Mouse (Mus musculus): ENCODE measurements around the gene Gm4353. TPM values are rescaled to one million over a fixed set of nuclear protein-coding genes. Genes with fewer than 3 reads are reported as not detected.

Gm4353 gene
- polyA plus RNA-seq, 1 experiment from 2014 or later: 0.41 TPM

DNA sequence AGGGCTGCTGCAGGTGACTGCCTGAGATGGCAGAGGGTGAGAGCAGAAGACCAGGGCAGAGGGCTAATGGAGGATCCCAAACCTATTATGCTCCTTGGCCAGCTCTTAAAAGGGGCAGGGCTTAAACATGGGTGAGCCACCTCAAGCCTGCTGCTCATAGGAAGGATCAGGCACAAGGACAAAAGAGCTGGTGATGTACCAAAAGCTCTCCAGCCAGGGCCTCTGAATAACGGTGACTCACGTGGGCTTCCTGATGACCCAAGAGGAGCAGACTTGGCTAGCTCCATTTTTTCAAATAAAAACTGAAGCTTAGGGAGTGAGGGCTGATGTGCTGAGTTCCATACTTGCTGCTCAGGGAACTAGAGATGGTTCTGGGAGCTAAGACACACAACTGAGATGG, 31.6 kb upstream of the Gm4353 start:
- no peak for ATAC-seq (ENCODE audit: low FRiP score)
- WGBS: 88% methylated on average over 2 of the region's 2 CpGs
- H3K4me1 ChIP-seq: peaks cover 4% of the 10 kb centered on the region
- 0 out of 2 replicates have a peak, but pooled peaks cover 4% of the 10 kb centered on the region for H3K9me3 ChIP-seq (replicated peaks)
- H3K9ac ChIP-seq: no peak overlapping the region
- no peaks in the 10 kb centered on the region for H3K27me3 ChIP-seq
- no peak overlapping the region for H3K4me3 ChIP-seq
- H3K36me3 ChIP-seq: no peaks in the 10 kb centered on the region
- no peak overlapping the region for H3K4me2 ChIP-seq (replicated peaks)
- no peak overlapping the region for H3K27ac ChIP-seq

DNA sequence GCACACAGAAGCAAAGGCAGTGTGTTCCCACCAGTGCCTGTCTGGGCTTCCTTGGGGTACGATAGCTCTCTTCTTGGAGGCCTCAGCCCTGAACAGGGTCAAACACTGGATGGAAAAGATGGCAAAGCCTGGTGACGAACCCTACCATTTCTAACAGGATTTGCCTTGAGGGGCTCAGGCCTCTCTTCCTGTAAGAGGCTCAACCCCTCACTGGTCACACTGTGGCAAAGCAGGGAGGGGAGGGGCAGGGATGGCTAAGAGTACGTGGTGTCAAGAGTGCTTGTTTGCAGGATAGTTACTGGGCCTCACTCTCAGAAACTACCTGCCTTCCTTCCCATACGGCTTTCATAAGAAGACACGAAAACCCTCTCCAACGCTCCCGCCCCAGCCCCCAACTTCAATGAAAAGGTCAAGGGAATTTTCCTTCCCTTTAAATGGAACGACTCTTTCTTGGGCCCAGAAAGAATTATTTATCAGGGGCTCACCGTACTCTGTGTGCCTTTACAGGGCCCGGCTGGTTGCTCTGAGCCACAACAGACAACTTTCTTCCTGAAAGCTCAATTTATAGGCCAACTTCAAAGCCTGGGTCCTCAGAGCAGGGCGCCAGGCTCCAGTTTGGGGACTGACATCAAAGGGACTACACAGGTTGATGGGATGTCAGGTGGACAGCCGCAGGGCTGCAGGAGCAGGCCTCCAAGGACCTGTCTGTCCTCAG, 30.9 kb upstream of the Gm4353 start:
- H3K4me3 ChIP-seq: no peak overlapping the region
- peaks cover 4% of the 10 kb centered on the region; the same call in 1 of the 2 replicates for H3K4me1 ChIP-seq
- 0 out of 2 replicates have a peak, but pooled peaks cover 4% of the 10 kb centered on the region for H3K9me3 ChIP-seq (replicated peaks)
- no peak overlapping the region for H3K27ac ChIP-seq
- H3K27me3 ChIP-seq: no peaks in the 10 kb centered on the region
- no peak overlapping the region for H3K9ac ChIP-seq
- no peak overlapping the region for H3K4me2 ChIP-seq (replicated peaks)
- ATAC-seq (ENCODE audit: low FRiP score): no peak
- no peaks in the 10 kb centered on the region for H3K36me3 ChIP-seq
- 79% methylated on average over 12 of the region's 12 CpGs for WGBS

GRCm38 (mm10) chr7:116111546-116111945, 27.1 kb upstream of the Gm4353 start:
- 91% methylated on average over 6 of the region's 6 CpGs for WGBS
- Histone ChIP-seq H3K9me3 (replicated peaks) (no peaks in the 10 kb centered on the region), H3K27me3 (no peaks in the 10 kb centered on the region), H3K27ac (no peak overlapping the region), H3K4me3 (no peak overlapping the region), H3K36me3 (peaks cover 3% of the 10 kb centered on the region; the same call in 1 of the 2 replicates), H3K9ac (no peak overlapping the region), H3K4me1 (no peaks in the 10 kb centered on the region), H3K4me2 (replicated peaks) (no peak overlapping the region)
- ATAC-seq (ENCODE audit: low FRiP score): no peak

GRCm38 (mm10) chr7:116110661-116111060, 26.2 kb upstream of the Gm4353 start:
- no peak overlapping the region for H3K27ac ChIP-seq
- ATAC-seq (ENCODE audit: low FRiP score): no peak
- H3K36me3 ChIP-seq: peaks cover 12% of the 10 kb centered on the region
- H3K9ac ChIP-seq: no peak overlapping the region
- H3K9me3 ChIP-seq (replicated peaks): no peaks in the 10 kb centered on the region
- H3K27me3 ChIP-seq: no peaks in the 10 kb centered on the region
- WGBS: 79% methylated on average over 3 of the region's 3 CpGs
- H3K4me1 ChIP-seq: no peaks in the 10 kb centered on the region
- no peak overlapping the region for H3K4me2 ChIP-seq (replicated peaks)
- H3K4me3 ChIP-seq: no peak overlapping the region

DNA sequence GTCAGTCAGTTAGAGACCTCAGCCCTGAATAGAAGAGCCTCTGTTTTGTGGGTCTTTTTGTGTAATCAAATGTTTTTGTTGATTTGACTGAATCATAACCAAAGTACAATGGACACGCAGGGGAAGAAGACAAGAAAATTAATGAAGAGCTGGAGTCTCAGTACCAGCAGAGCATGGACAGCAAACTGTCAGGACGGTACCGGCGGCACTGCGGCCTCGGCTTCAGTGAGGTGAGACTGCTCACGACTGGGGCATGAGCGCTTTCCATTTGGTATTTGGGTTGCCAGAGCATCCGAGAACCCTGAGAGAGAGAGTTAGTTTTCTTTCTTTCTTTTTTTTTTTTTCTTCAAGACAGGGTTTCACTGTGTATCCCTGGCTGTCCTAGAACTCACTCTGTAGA, 18.7 kb upstream of the Gm4353 start:
- Histone ChIP-seq H3K27me3 (no peaks in the 10 kb centered on the region), H3K27ac (no peak overlapping the region), H3K4me2 (replicated peaks) (no peak overlapping the region), H3K4me3 (no peak overlapping the region), H3K9me3 (replicated peaks) (no peaks in the 10 kb centered on the region), H3K9ac (no peak overlapping the region), H3K36me3 (peaks cover 54% of the 10 kb centered on the region), H3K4me1 (0 out of 2 replicates have a peak, but pooled peaks cover 3% of the 10 kb centered on the region)
- ATAC-seq (ENCODE audit: low FRiP score): no peak
- WGBS: 96% methylated on average over 9 of the region's 9 CpGs

DNA sequence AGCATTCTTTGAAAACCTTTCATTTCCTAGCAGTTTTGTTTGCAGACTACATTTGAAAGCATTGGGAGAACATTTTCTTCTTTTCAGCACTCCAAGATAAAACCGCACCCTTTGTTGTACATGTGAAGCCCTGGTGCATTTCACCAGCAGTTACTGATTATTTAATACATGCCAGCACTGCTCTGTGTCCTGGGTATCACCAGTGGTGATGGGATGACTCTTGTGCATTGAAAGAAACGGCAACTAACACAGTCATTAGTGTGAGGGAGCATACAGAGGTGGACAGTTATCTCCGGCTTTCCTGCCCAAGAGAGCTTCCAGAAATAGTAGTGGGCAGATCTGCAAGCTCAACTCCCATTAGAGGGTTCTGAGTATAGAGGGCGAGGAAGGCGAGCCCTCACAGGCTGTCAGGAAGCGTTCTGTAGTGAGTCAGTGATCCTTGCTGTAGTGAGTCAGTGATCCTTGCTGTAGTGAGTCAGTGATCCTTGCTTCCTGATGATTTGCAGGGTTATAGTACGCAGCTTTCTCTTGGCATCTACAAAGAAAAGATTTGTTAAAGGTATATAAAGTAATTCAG, 15.6 kb upstream of the Gm4353 start:
- Histone ChIP-seq H3K9ac (no peak overlapping the region), H3K4me1 (peaks cover 10% of the 10 kb centered on the region), H3K4me3 (no peak overlapping the region), H3K4me2 (replicated peaks) (no peak overlapping the region), H3K36me3 (peaks cover 36% of the 10 kb centered on the region), H3K27ac (no peak overlapping the region), H3K9me3 (replicated peaks) (no peaks in the 10 kb centered on the region), H3K27me3 (no peaks in the 10 kb centered on the region)
- ATAC-seq (ENCODE audit: low FRiP score): no peak
- 85% methylated on average over 7 of the region's 7 CpGs for WGBS

- Histone ChIP-seq H3K4me2 (replicated peaks) (peak overlapping the region; percentile 69), H3K4me3 (peak overlapping the region; percentile 57), H3K4me1 (peaks cover 18% of the 10 kb centered on the region), H3K27me3 (no peaks in the 10 kb centered on the region), H3K9ac (peak overlapping the region; percentile 82), H3K27ac (peak overlapping the region; percentile 95), H3K36me3 (no peaks in the 10 kb centered on the region), H3K9me3 (replicated peaks) (no peaks in the 10 kb centered on the region)
- WGBS: under 1% methylated on average over 19 of the region's 19 CpGs
- ATAC-seq (ENCODE audit: low FRiP score): peak; percentile 90
Measured at GRCm38 (mm10) chr7:116093466-116093850, 9.0 kb upstream of the Gm4353 start.

GRCm38 (mm10) chr7:116092710-116093465, 8.5 kb upstream of the Gm4353 start:
- H3K36me3 ChIP-seq: no peaks in the 10 kb centered on the region
- no peaks in the 10 kb centered on the region for H3K27me3 ChIP-seq
- peak overlapping the region; percentile 57 for H3K4me3 ChIP-seq
- H3K9ac ChIP-seq: peak overlapping the region; percentile 82
- H3K4me2 ChIP-seq (replicated peaks): peak overlapping the region; percentile 69
- peak overlapping the region; percentile 95 for H3K27ac ChIP-seq
- H3K4me1 ChIP-seq: peaks cover 18% of the 10 kb centered on the region
- no peaks in the 10 kb centered on the region for H3K9me3 ChIP-seq (replicated peaks)
- WGBS: under 1% methylated on average over 38 of the region's 38 CpGs
- peak; percentile 100 for ATAC-seq (ENCODE audit: low FRiP score)

- H3K36me3 ChIP-seq: no peaks in the 10 kb centered on the region
- H3K9ac ChIP-seq: no peak overlapping the region
- H3K27ac ChIP-seq: no peak overlapping the region
- no peaks in the 10 kb centered on the region for H3K9me3 ChIP-seq (replicated peaks)
- ATAC-seq (ENCODE audit: low FRiP score): no peak
- 66% methylated on average over 1 of the region's 1 CpGs for WGBS
- H3K27me3 ChIP-seq: no peaks in the 10 kb centered on the region
- no peak overlapping the region for H3K4me3 ChIP-seq
- no peak overlapping the region for H3K4me2 ChIP-seq (replicated peaks)
- H3K4me1 ChIP-seq: no peaks in the 10 kb centered on the region
Measured at GRCm38 (mm10) chr7:116060739-116061138, 23.7 kb downstream of the Gm4353 start.

GRCm38 (mm10) chr7:116040470-116041019, 43.9 kb downstream of the Gm4353 start:
- ATAC-seq (ENCODE audit: low FRiP score): peak; percentile 32; the same call in 1 of the 2 replicates
- 17% methylated on average over 15 of the region's 15 CpGs for whole genome bisulfite sequencing
- H3K27ac ChIP-seq: no peak overlapping the region
- peak overlapping the region; percentile 98 for H3K4me2 ChIP-seq (replicated peaks)
- no peaks in the 10 kb centered on the region for H3K36me3 ChIP-seq
- H3K9me3 ChIP-seq (replicated peaks): no peaks in the 10 kb centered on the region
- H3K9ac ChIP-seq: no peak overlapping the region
- H3K4me1 ChIP-seq: peaks cover 16% of the 10 kb centered on the region
- peak overlapping the region; percentile 46 for H3K4me3 ChIP-seq
- peaks cover 55% of the 10 kb centered on the region for H3K27me3 ChIP-seq

- Histone ChIP-seq H3K36me3 (no peaks in the 10 kb centered on the region), H3K4me3 (peak overlapping the region; percentile 46), H3K4me2 (replicated peaks) (peak overlapping the region; percentile 98), H3K9ac (peak overlapping the region; percentile 58), H3K27ac (0 out of 2 replicates have a peak overlapping the region, but pooled peaks have one; percentile 4), H3K27me3 (peaks cover 62% of the 10 kb centered on the region), H3K9me3 (replicated peaks) (no peaks in the 10 kb centered on the region), H3K4me1 (peaks cover 18% of the 10 kb centered on the region)
- ATAC-seq (ENCODE audit: low FRiP score): peak; percentile 87
- WGBS: under 1% methylated on average over 48 of the region's 48 CpGs
Measured at GRCm38 (mm10) chr7:116039538-116040466, 44.6 kb downstream of the Gm4353 start.
